Mouse (Mus musculus) adrenal gland, postnatal 0 days (tissue): ENCODE data around the gene Mrgpra1. TPM values are rescaled to one million over a fixed set of nuclear protein-coding genes. Genes with fewer than 3 reads are reported as not detected.

Experiments used
- polyA plus RNA-seq: library from polyadenylated mRNA; unstranded; fragments of >200 nt; fragmentation: Nextera tagmentation; extraction: Ambion mirVana; gene quantifications from 2 replicates; pipeline ENCODE4 v1.2.1, GENCODE M21; 2015

Mrgpra1 gene
- polyA plus RNA-seq, result not detected in 2 replicates

GRCm38 (mm10) chr7:47354140-47354539, at the start of gene Mrgpra1:
Gene Mrgpra1, minus strand, starts transcription at chr7:47354240.

Other genes with a start within 250 kb of the Mrgpra1 start
- gene Ptpn5, start 220.6 kb downstream of the Mrgpra1 start, polyA plus RNA-seq, result 1.5 and 5.6 TPM in 2 replicates
- gene Mrgpra6, start 149.3 kb downstream of the Mrgpra1 start, polyA plus RNA-seq, result not detected in 2 replicates
- not detected in 2 replicates for gene Mrgpra9, start 101.4 kb downstream of the Mrgpra1 start, polyA plus RNA-seq
- gene Mrgpra2a, start 97.9 kb upstream of the Mrgpra1 start, polyA plus RNA-seq, result not detected in 2 replicates
- 0.25 TPM in 1 of 2 replicates, not detected in the other for gene Mrgpra2b, start 174.6 kb upstream of the Mrgpra1 start, polyA plus RNA-seq
- not detected in 2 replicates for gene Mrgpra3, start 247.1 kb upstream of the Mrgpra1 start, polyA plus RNA-seq